Mouse (Mus musculus): Measurements from ENCODE around the gene Ak6.

The Ak6 gene

GRCm38 (mm10) chr13:100650550-100651438, at the start of gene Ak6, which contains the start of gene Rad17:
Gene Ak6 (plus strand): TSS chr13:100650979.
Gene Rad17 (minus strand): TSS chr13:100651051.
- DNase-seq = peak; percentile 93

GRCm38 (mm10) chr13:100601034-100601433, 49.7 kb upstream of the Ak6 start:
- no peak for DNase-seq

- DNase-seq = no peak
Observed at GRCm38 (mm10) chr13:100602239-100602902, 48.4 kb upstream of the Ak6 start.

GRCm38 (mm10) chr13:100603031-100603737, 47.6 kb upstream of the Ak6 start:
- no peak for DNase-seq

- DNase-seq = no peak
Observed at GRCm38 (mm10) chr13:100603738-100604095, 47.1 kb upstream of the Ak6 start.

GRCm38 (mm10) chr13:100605845-100606244, 44.9 kb upstream of the Ak6 start:
- no peak for DNase-seq

GRCm38 (mm10) chr13:100607756-100608155, 43.0 kb upstream of the Ak6 start:
- no peak for DNase-seq

GRCm38 (mm10) chr13:100611266-100611665, 39.5 kb upstream of the Ak6 start:
- no peak for DNase-seq

- DNase-seq = no peak
Observed at GRCm38 (mm10) chr13:100612251-100612650, 38.5 kb upstream of the Ak6 start.

GRCm38 (mm10) chr13:100612903-100613302, 37.9 kb upstream of the Ak6 start:
- DNase-seq = no peak

GRCm38 (mm10) chr13:100616181-100617087, 34.3 kb upstream of the Ak6 start, which contains the start of gene Marveld2:
Gene Marveld2 (minus strand): TSS chr13:100616971.
- no peak for DNase-seq

GRCm38 (mm10) chr13:100617583-100617982, 33.2 kb upstream of the Ak6 start:
- DNase-seq = no peak

GRCm38 (mm10) chr13:100622241-100622640, 28.5 kb upstream of the Ak6 start:
- DNase-seq = no peak

GRCm38 (mm10) chr13:100634106-100634691, 16.6 kb upstream of the Ak6 start:
- no peak for DNase-seq

- DNase-seq = no peak
Observed at GRCm38 (mm10) chr13:100642471-100643209, 8.1 kb upstream of the Ak6 start.

GRCm38 (mm10) chr13:100648223-100648622, 2.6 kb upstream of the Ak6 start:
- no peak for DNase-seq

GRCm38 (mm10) chr13:100651439-100652186, 834 bp downstream of the Ak6 start, which contains the start of gene Taf9:
Gene Taf9 (plus strand): TSS chr13:100651579.
- no peak for DNase-seq

GRCm38 (mm10) chr13:100658091-100658490, 7.3 kb downstream of the Ak6 start:
- no peak for DNase-seq

- no peak for DNase-seq
Observed at GRCm38 (mm10) chr13:100659864-100660456, 9.2 kb downstream of the Ak6 start.
